Comparison of ENCODE assay signal across 9 mouse cellular contexts in genomic region chr3:149220304-149220951, GRCm38 (mm10).
DNase-seq lines count a peak whose midpoint lies in the region; ATAC-seq lines count a peak whose summit lies in the region.
"Had no signal": no experiment of that assay in that cellular context is flagged by ENCODE, and none has a peak within 500 bp of the region (broad histone marks: within the 10 kb centered on the region; RNA-seq: fewer than 3 reads in every experiment).

No protein-coding gene starts in this region.

- H3K27ac ChIP-seq in forebrain, embryonic 10.5 days, result peak overlapping the region; percentile 59; the same call in 1 of the 2 replicates
- H3K27ac ChIP-seq in forebrain, embryonic 16.5 days (ENCODE audit: low read length), result no peak overlapping the region
- H3K27ac ChIP-seq in heart, embryonic 13.5 days (replicated peaks), result peak overlapping the region; percentile 42; the same call in 1 of the 2 replicates

- peaks cover 15% of the 10 kb centered on the region for H3K27me3 ChIP-seq in forebrain, embryonic 10.5 days (ENCODE audit: poor library complexity, severe bottlenecking)
- no peaks in the 10 kb centered on the region for H3K27me3 ChIP-seq in forebrain, embryonic 16.5 days (replicated peaks; ENCODE audit: control insufficient read depth, insufficient read depth, low read length)
- H3K27me3 ChIP-seq in heart, embryonic 13.5 days (replicated peaks), result no peaks in the 10 kb centered on the region

- no peak for ATAC-seq in forebrain, embryonic 16.5 days
- ATAC-seq in heart, embryonic 13.5 days (ENCODE audit: extremely low read depth, insufficient number of reproducible peaks, low FRiP score, low TSS enrichment), result no peak
- no peak for ATAC-seq in erythroblast, adult 5-6 weeks (replicated peaks; ENCODE audit: low FRiP score, poor library complexity, severe bottlenecking)

- no peaks in the 10 kb centered on the region for H3K36me3 ChIP-seq in forebrain, embryonic 10.5 days (replicated peaks)
- no peaks in the 10 kb centered on the region for H3K36me3 ChIP-seq in forebrain, embryonic 16.5 days (ENCODE audit: control insufficient read depth, insufficient read depth)
- H3K36me3 ChIP-seq in heart, embryonic 13.5 days, result no peaks in the 10 kb centered on the region

- WGBS in forebrain, embryonic 10.5 days, result 52% methylated on average over 8 of the region's 8 CpGs
- WGBS in forebrain, embryonic 16.5 days, result 70% methylated on average over 8 of the region's 8 CpGs
- 55% methylated on average over 8 of the region's 8 CpGs for WGBS in heart, embryonic 13.5 days

- DNase-seq in forebrain, embryonic 10.5 days (ENCODE audit: extremely low spot score, low spot score), result no peak
- DNase-seq in 3134 (ENCODE audit: extremely low read depth, insufficient read length, low spot score), result peak; percentile 11
- DNase-seq in kidney, postnatal 10 days, result peak; percentile 59
- no peak for DNase-seq in right cerebral cortex, postnatal 25 days
- no peak for DNase-seq in frontal cortex, postnatal 10 days (ENCODE audit: low spot score in 2 of 2)
- DNase-seq: B cell, adult 2 months had no signal

- peaks cover 37% of the 10 kb centered on the region for H3K4me1 ChIP-seq in forebrain, embryonic 10.5 days
- H3K4me1 ChIP-seq in forebrain, embryonic 16.5 days (replicated peaks; ENCODE audit: control insufficient read depth, insufficient read depth, low read length), result peaks cover 16% of the 10 kb centered on the region
- peaks cover 21% of the 10 kb centered on the region for H3K4me1 ChIP-seq in heart, embryonic 13.5 days

- no peak overlapping the region for H3K4me3 ChIP-seq in forebrain, embryonic 10.5 days
- H3K4me3 ChIP-seq in forebrain, embryonic 16.5 days (replicated peaks; ENCODE audit: low read length), result no peak overlapping the region
- H3K4me3 ChIP-seq in heart, embryonic 13.5 days, result no peak overlapping the region

- H3K9me3 ChIP-seq in forebrain, embryonic 10.5 days, result no peaks in the 10 kb centered on the region
- no peaks in the 10 kb centered on the region for H3K9me3 ChIP-seq in forebrain, embryonic 16.5 days (ENCODE audit: control insufficient read depth, low read length)
- no peaks in the 10 kb centered on the region for H3K9me3 ChIP-seq in heart, embryonic 13.5 days

- H3K4me2 ChIP-seq in forebrain, embryonic 16.5 days (ENCODE audit: low read length), result no peak overlapping the region
- H3K4me2 ChIP-seq in heart, embryonic 13.5 days, result no peak overlapping the region

- H3K9ac ChIP-seq in forebrain, embryonic 16.5 days (replicated peaks; ENCODE audit: low read depth, low read length), result no peak overlapping the region
- H3K9ac ChIP-seq in heart, embryonic 13.5 days, result no peak overlapping the region

Comparison
In these comparisons a context has a peak if more than half of its experiments do, and no peak if none do; other contexts are left out.
1. DNase-seq: peak in 3134 (single experiment) and kidney, postnatal 10 days (single experiment); none in forebrain, embryonic 10.5 days (single experiment), right cerebral cortex, postnatal 25 days (single experiment) and frontal cortex, postnatal 10 days (0 of 2).